Mouse (Mus musculus): ENCODE measurements around the gene Elmo1.

The Elmo1 gene

GRCm38 (mm10) chr13:20386462-20387141 is 296.2 kb downstream of the Elmo1 start:
- DNase-seq (ENCODE audit: low spot score) = no peak

GRCm38 (mm10) chr13:20392824-20393598 is 302.6 kb downstream of the Elmo1 start:
- no peak for DNase-seq (ENCODE audit: low spot score)

GRCm38 (mm10) chr13:20397744-20398143 is 307.3 kb downstream of the Elmo1 start:
- no peak for DNase-seq (ENCODE audit: low spot score)

GRCm38 (mm10) chr13:20398311-20398710 is 307.9 kb downstream of the Elmo1 start:
- no peak for DNase-seq (ENCODE audit: low spot score)

- DNase-seq (ENCODE audit: low spot score) = no peak
These were observed 314.1 kb downstream of the Elmo1 start for GRCm38 (mm10) chr13:20404530-20404929.

- no peak for DNase-seq (ENCODE audit: low spot score)
These were observed 316.2 kb downstream of the Elmo1 start for GRCm38 (mm10) chr13:20406470-20407213.

GRCm38 (mm10) chr13:20410306-20411101 is 320.1 kb downstream of the Elmo1 start:
- no peak for DNase-seq (ENCODE audit: low spot score)

- no peak for DNase-seq (ENCODE audit: low spot score)
These were observed 326.6 kb downstream of the Elmo1 start for GRCm38 (mm10) chr13:20416691-20417660.

GRCm38 (mm10) chr13:20430998-20431397 is 340.6 kb downstream of the Elmo1 start:
- no peak for DNase-seq (ENCODE audit: low spot score)

GRCm38 (mm10) chr13:20433221-20433858 is 342.9 kb downstream of the Elmo1 start:
- no peak for DNase-seq (ENCODE audit: low spot score)

- DNase-seq (ENCODE audit: low spot score) = peak; percentile 15
These were observed 343.7 kb downstream of the Elmo1 start for GRCm38 (mm10) chr13:20434071-20434470.

GRCm38 (mm10) chr13:20439488-20439887 is 349.1 kb downstream of the Elmo1 start:
- DNase-seq (ENCODE audit: low spot score) = no peak

GRCm38 (mm10) chr13:20450831-20451353 is 360.5 kb downstream of the Elmo1 start:
- DNase-seq (ENCODE audit: low spot score) = peak; percentile 10

GRCm38 (mm10) chr13:20454357-20454756 is 364.0 kb downstream of the Elmo1 start:
- DNase-seq (ENCODE audit: low spot score) = no peak

GRCm38 (mm10) chr13:20460096-20460495 is 369.7 kb downstream of the Elmo1 start:
- DNase-seq (ENCODE audit: low spot score) = no peak

GRCm38 (mm10) chr13:20461616-20462015 is 371.2 kb downstream of the Elmo1 start:
- DNase-seq (ENCODE audit: low spot score) = no peak

- no peak for DNase-seq (ENCODE audit: low spot score)
These were observed 373.8 kb downstream of the Elmo1 start for GRCm38 (mm10) chr13:20464161-20464560.

- no peak for DNase-seq (ENCODE audit: low spot score)
These were observed 377.0 kb downstream of the Elmo1 start for GRCm38 (mm10) chr13:20467381-20467780.

GRCm38 (mm10) chr13:20471732-20472131 is 381.3 kb downstream of the Elmo1 start:
- DNase-seq (ENCODE audit: low spot score) = peak; percentile 82

- peak; percentile 59 for DNase-seq (ENCODE audit: low spot score)
These were observed 382.0 kb downstream of the Elmo1 start for GRCm38 (mm10) chr13:20472301-20472831.
